Mouse (Mus musculus) E14TG2a.4 (cell line): ENCODE measurements around the gene Cep170.
"Not testable (repeated sequence)": the region's sequence is repeated elsewhere in the genome, so short reads cannot be mapped to it uniquely, and the experiment has no call there.

ENCODE experiments used
- H3K27me3 ChIP-seq: 2 replicates; pipeline ENCODE4 v1.6.1; 2014; ENCODE audit warnings: low read length, control low read depth; ENCODE audit not compliant: insufficient read depth
- H3K36me3 ChIP-seq: 2 replicates; pipeline ENCODE4 v1.6.1; 2014; ENCODE audit warnings: low read length, control low read depth; ENCODE audit not compliant: insufficient read depth
- H3K4me1 ChIP-seq: replicated peaks from 2 replicates; pipeline ENCODE4 v1.6.1; 2014; ENCODE audit warnings: low read depth, low read length, control low read depth
- H3K4me3 ChIP-seq: replicated peaks from 2 replicates; pipeline ENCODE4 v1.5.1; 2014; ENCODE audit warnings: mild to moderate bottlenecking, low read length
- H3K9me3 ChIP-seq: 2 replicates; pipeline ENCODE4 v1.6.1; 2014; ENCODE audit warnings: low read length, control low read depth
- CTCF ChIP-seq: conservative IDR thresholded peaks from 2 replicates; pipeline ENCODE4 v1.5.1; 2014; ENCODE audit warnings: low read length
- NANOG ChIP-seq: IDR thresholded peaks from 2 replicates; pipeline ENCODE4 v1.6.1; 2014; ENCODE audit warnings: borderline replicate concordance, low read length, mixed read lengths
- POU5F1 ChIP-seq: IDR thresholded peaks from 2 replicates; pipeline ENCODE4 v1.6.1; 2014; ENCODE audit warnings: low read length, borderline replicate concordance

The Cep170 gene

DNA sequence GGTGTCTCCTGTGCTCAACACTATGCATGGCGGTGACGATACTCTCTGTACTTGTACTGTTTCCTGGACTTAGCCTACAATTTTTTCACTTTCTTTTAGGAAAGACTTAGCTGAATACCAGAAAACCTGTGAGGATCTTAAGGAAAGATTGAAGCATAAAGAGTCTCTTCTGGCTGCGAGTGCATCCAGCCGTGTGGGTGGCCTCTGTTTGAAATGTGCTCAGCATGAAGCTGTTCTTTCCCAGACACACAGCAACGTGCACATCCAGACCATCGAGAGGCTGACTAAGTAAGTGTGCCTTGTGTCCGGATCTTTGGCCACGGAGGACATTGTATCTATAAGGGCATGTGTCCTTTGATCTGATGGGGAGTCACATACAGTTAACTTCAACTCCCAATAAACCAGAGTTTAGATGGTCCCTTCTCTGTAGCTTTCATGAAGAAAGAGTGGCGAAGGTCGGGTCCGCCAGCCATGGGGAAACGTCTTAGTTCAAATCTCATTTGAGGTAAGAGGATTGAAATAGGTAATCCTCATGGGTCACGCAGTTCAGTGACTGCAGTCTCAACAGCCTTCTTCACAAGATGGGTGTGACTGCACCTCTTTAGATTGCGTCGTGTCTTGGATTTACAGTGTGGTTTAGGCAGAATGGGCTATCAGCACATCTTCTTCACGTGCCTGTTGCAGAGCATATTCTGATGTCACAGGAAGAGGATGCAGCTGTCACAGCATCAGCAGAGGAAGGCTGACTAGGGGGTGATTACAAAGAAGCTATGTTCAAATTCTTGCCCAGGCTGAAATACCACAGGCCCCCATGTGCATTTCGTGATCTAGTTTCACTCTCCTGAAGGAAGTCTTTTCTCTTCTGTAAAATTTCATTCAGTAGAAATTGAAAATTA, 31.5 kb upstream of the Cep170 start:
- no peaks in the 10 kb centered on the region for H3K27me3 ChIP-seq
- no peak for TF ChIP-seq NANOG
- no peak for TF ChIP-seq POU5F1
- TF ChIP-seq CTCF, result no peak
- H3K36me3 ChIP-seq, result no peaks in the 10 kb centered on the region
- no peak overlapping the region for H3K4me3 ChIP-seq
- H3K4me1 ChIP-seq, result no peaks in the 10 kb centered on the region
- no peaks in the 10 kb centered on the region for H3K9me3 ChIP-seq

DNA sequence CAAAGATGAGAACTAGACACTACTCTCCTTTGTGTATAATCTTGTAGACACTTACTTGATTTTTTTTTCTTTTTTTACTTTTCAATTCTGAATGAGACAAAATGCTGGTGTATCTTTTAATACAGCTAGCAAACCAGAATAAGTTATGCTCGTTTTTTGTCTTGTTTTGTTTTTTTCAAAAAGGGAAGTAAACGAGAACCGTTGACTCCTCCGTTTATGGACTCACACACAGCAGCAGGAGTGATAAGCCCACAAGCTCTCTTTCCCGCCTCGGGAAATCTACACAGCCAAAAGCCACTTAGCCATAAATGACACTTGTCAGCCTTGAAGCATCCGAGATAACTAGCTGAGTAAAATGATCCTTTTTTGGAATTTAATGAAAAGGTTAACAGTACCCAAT, 22.7 kb upstream of the Cep170 start:
- H3K36me3 ChIP-seq, H3K9me3 ChIP-seq, H3K4me3 ChIP-seq, H3K4me1 ChIP-seq: not testable (repeated sequence)
- H3K27me3 ChIP-seq, result peaks cover 18% of the 10 kb centered on the region

DNA sequence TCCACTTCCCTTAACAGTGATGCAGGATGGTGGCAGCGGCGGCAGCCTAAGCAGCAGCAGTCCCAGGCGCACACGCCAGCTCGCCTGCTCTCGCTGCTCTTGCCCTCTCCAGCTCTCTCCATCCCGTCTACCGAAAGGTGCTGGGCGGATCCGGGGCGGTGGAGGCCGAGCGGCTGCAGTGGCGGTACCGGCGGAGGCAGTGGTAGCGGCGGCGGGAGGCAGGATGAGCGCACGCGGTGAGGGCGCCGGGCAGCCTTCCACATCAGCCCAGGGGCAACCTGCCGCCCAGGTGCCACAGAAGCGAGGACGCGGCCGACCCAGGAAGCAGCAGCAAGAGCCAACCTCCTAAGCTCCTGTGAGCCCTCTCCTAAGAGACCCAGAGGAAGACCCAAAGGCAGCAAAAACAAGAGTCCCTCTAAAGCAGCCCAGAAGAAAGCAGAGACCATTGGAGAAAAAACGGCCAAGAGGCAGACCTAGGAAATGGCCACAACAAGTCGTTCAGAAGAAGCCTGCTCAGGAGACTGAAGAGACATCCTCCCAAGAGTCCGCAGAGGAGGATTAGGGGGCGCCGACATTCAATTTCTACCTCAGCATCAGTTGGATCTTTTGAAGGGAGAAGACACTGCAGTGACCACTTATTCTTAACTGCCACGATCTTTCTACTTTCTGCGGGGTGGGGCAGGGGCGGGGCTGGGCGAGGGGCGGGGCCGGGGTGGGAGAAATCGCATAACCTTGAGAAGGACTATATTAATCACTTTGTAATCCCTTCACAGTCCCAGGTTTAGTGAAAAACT, 21.8 kb upstream of the Cep170 start:
- no peaks in the 10 kb centered on the region for H3K9me3 ChIP-seq
- peaks cover 8% of the 10 kb centered on the region for H3K4me1 ChIP-seq
- no peaks in the 10 kb centered on the region for H3K36me3 ChIP-seq
- H3K4me3 ChIP-seq, result peak overlapping the region; percentile 77
- peaks cover 18% of the 10 kb centered on the region for H3K27me3 ChIP-seq
- TF ChIP-seq POU5F1, result no peak
- TF ChIP-seq NANOG, result no peak
- no peak for TF ChIP-seq CTCF

DNA sequence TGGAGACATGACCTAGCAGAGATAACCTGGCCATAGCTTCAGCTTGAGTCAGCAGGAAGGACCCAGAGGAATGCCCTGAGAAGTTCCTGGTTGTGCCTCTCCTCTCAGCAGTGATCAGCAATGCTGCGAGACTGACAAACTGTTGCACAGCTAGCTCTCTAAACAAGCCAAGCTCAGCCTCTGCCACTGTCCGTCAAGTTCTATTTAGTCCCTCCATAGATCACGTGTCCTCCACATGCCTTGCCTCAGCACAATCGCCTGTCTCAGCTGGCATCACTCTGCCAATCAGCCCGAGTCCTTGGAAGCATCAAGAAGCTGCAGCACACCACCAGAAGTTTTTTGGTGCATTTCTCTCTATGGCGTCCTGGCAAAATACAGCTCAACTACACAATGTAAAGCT, 21.0 kb upstream of the Cep170 start:
- H3K9me3 ChIP-seq, result no peaks in the 10 kb centered on the region
- peak overlapping the region; percentile 77 for H3K4me3 ChIP-seq
- H3K4me1 ChIP-seq, result peaks cover 8% of the 10 kb centered on the region
- TF ChIP-seq NANOG, result no peak
- no peak for TF ChIP-seq CTCF
- peaks cover 18% of the 10 kb centered on the region for H3K27me3 ChIP-seq
- H3K36me3 ChIP-seq, result no peaks in the 10 kb centered on the region

DNA sequence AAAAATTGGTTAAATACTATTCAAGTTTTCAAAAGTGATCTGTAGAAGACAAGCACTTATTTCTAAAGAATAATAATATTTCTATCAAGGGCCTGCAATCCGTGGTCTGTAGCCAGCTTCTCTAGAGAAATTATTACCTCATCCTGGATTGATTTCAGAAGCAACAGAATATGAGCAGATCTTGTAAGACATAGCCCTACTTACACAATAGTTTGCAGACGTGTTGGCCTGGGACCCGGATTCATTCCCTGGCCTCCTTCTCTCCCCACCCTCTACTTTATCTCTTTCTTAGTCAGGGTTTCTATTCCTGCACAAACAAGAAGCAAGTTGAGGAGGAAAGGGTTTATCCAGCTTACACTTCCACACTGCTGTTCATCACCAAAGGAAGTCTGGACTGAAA, 20.1 kb upstream of the Cep170 start:
- no peaks in the 10 kb centered on the region for H3K36me3 ChIP-seq
- H3K4me3 ChIP-seq, result no peak overlapping the region
- H3K9me3 ChIP-seq, result no peaks in the 10 kb centered on the region
- H3K4me1 ChIP-seq, result peaks cover 8% of the 10 kb centered on the region
- H3K27me3 ChIP-seq, result peaks cover 18% of the 10 kb centered on the region
- TF ChIP-seq CTCF (no peak), NANOG (no peak), POU5F1 (no peak)

DNA sequence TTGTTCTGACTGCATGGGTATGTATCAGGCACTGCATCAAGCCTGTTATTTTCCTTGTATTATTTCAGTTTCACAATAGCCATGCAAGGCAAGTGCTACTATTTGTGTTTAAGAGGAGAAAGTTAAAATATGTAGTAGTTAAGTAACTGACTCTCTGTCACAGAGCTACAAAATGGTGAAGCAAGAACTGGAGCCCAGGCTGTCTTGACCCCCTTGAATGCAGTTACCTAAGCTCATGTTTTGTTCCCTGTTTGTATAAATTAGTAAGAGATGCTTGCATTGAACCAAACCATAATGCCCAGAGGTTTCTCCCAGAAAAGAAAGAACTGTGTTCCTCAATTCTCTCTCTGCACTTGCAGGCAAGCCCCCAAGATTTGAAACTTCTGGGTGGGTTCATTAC, 19.4 kb upstream of the Cep170 start:
- Histone ChIP-seq H3K4me3 (no peak overlapping the region), H3K4me1 (peaks cover 8% of the 10 kb centered on the region), H3K27me3 (peaks cover 18% of the 10 kb centered on the region), H3K36me3 (no peaks in the 10 kb centered on the region), H3K9me3 (no peaks in the 10 kb centered on the region)
- TF ChIP-seq POU5F1 (no peak), NANOG (no peak), CTCF (no peak)

DNA sequence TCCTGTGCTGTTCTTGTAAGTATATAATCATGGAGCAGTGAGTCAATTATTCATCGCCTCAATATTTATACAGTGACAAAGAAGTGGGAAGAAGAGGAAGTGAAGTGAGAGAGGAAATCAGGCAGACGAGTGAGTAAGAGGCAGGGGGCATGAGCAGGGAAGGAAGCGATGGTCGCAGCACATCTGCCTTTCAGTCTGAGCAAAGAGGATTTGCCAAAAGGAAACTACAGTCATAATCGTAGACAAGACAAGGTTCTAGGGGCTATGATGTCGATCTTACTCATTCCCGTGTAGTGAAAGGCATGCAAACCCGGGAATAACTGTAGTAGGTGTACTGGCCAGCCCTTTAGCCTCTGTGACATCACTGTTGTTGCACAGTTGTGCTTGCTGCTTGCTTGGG, 18.7 kb upstream of the Cep170 start:
- Histone ChIP-seq H3K4me1 (peaks cover 8% of the 10 kb centered on the region), H3K36me3 (no peaks in the 10 kb centered on the region), H3K4me3 (no peak overlapping the region), H3K27me3 (peaks cover 18% of the 10 kb centered on the region), H3K9me3 (no peaks in the 10 kb centered on the region)
- no peak for TF ChIP-seq NANOG
- no peak for TF ChIP-seq CTCF
- no peak for TF ChIP-seq POU5F1

DNA sequence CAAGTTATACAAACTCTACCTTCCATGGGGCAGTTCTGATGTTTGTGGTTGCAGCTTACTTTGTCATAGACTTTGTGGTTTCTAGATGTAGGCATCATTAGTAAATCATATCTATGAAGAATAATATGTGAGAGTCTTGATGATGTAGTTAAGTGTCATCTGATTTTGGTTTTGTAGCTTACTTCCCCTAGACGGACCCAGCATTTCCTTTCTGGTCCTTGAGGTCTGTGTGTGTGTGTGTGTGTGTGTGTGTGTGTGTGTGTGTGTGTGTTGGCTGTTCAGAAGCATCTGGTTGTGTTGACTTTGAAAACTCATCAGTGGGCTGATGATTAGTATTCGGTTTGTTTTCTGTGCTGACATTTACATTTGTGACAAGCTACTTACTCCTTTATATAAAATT, 18.2 kb upstream of the Cep170 start:
- peaks cover 13% of the 10 kb centered on the region for H3K4me1 ChIP-seq
- TF ChIP-seq CTCF (no peak), POU5F1 (no peak), NANOG (no peak)

DNA sequence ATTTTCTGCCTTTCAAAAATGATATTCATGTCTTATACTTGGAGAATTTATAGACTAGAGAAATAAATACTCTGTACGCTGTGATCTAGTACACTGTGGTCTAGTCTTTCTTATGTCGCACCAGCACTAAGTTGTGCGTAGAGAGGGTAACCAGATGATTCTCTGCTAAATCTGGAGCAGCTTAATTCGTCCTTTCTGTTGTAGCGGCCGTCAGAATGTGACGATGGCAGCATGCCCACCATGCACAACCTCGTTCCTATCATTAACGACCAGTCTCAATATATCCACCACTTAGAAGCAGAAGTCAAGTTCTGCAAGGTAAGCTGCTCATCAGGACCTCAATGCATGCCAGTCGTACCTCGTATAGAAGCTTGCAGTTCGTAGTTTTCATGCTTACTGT, 14.8 kb upstream of the Cep170 start:
- no peak overlapping the region for H3K4me3 ChIP-seq
- TF ChIP-seq NANOG (no peak), CTCF (no peak), POU5F1 (no peak)
- H3K4me1 ChIP-seq, result peaks cover 10% of the 10 kb centered on the region; the same call in 1 of the 2 replicates
- H3K9me3 ChIP-seq, result no peaks in the 10 kb centered on the region
- H3K36me3 ChIP-seq, result no peaks in the 10 kb centered on the region
- H3K27me3 ChIP-seq, result 0 out of 2 replicates have a peak, but pooled peaks cover 3% of the 10 kb centered on the region

More for the DNA sequence above, 18.2 kb upstream of the Cep170 start:
- no peak overlapping the region for H3K4me3 ChIP-seq
- H3K27me3 ChIP-seq, result peaks cover 18% of the 10 kb centered on the region
- H3K36me3 ChIP-seq, result no peaks in the 10 kb centered on the region
- H3K9me3 ChIP-seq, result no peaks in the 10 kb centered on the region
